In the genomic region with DNA sequence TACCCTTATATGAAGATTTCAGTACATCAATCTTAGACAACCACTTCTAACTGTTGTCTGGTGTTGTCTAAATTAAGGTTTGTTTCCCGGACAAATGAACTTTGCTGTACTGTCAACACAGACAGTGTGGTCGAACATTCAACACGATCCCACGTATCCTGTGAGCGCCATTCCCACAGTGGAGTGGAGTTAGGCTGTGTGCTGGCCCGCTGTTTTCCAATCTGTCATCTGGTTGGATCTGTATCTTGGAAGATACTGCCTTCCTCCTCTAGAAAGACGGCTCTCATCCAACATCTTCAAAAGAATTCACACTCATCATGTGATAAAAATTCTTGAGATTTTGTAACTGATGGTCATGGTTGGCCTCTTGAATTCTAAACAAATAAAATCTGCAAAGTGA, we compare ENCODE assay signal across 25 mouse cellular contexts. TPM values are rescaled to one million over a fixed set of nuclear protein-coding genes. Genes with fewer than 3 reads are reported as not detected.
DNase-seq lines count a peak whose midpoint lies in the region; ATAC-seq and TF ChIP-seq lines count a peak whose summit lies in the region.
"Had no signal": no experiment of that assay in that cellular context is flagged by ENCODE, and none has a peak within 500 bp of the region (broad histone marks: within the 10 kb centered on the region; RNA-seq: fewer than 3 reads in every experiment).

No protein-coding gene starts in this region.

- H3K9me3 ChIP-seq in forebrain, embryonic 16.5 days (ENCODE audit: control insufficient read depth, low read length), result no peaks in the 10 kb centered on the region
- H3K9me3 ChIP-seq in forebrain, embryonic 13.5 days (replicated peaks), result no peaks in the 10 kb centered on the region
- H3K9me3 ChIP-seq: heart, embryonic 12.5 days; heart, embryonic 15.5 days; hindbrain, embryonic 10.5 days; hindbrain, embryonic 13.5 days; intestine, embryonic 15.5 days had no signal

- TF ChIP-seq CTCF in layer of hippocampus, adult 2 months (conservative IDR thresholded peaks at IDR 0.05), result no peak

- H3K4me2 ChIP-seq in forebrain, embryonic 16.5 days (ENCODE audit: low read length), result no peak overlapping the region
- H3K4me2 ChIP-seq in forebrain, embryonic 13.5 days, result no peak overlapping the region
- H3K4me2 ChIP-seq: heart, embryonic 12.5 days; heart, embryonic 15.5 days; hindbrain, embryonic 13.5 days; intestine, embryonic 15.5 days had no signal

- peak; percentile 54 to 67 for DNase-seq in cerebellum, postnatal 10 days
- DNase-seq in cerebellum, postnatal 36 days, result no peak
- DNase-seq in layer of hippocampus, adult 9-11 months, result peak; percentile 22
- DNase-seq in layer of hippocampus, adult 2 months (ENCODE audit: low spot score in 2 of 2), result no peak
- DNase-seq in gastrocnemius, postnatal 10 days, result no peak
- DNase-seq: adrenal gland, adult 8-10 months; adrenal gland, postnatal 25 days; cerebellum, adult 11 months; cerebellum, adult 2 months; cerebellum, adult 9-11 months; gastrocnemius, adult 2 months; gastrocnemius, postnatal 25 days; heart, adult 18-20 months; heart, postnatal 10 days; heart, postnatal 36 days; kidney, adult 11 months had no signal

- ATAC-seq in forebrain, embryonic 16.5 days, result peak; percentile 46; the same call in 1 of the 2 replicates
- ATAC-seq in forebrain, embryonic 13.5 days, result no peak
- ATAC-seq: activated CD4-positive, CD25-positive, alpha-beta regulatory T cell, adult 4 months; hindbrain, embryonic 16.5 days; intestine, embryonic 15.5 days had no signal

- no peaks in the 10 kb centered on the region for H3K27me3 ChIP-seq in forebrain, embryonic 16.5 days (replicated peaks; ENCODE audit: control insufficient read depth, insufficient read depth, low read length)
- no peaks in the 10 kb centered on the region for H3K27me3 ChIP-seq in forebrain, embryonic 13.5 days
- H3K27me3 ChIP-seq: heart, embryonic 12.5 days; heart, embryonic 15.5 days; hindbrain, embryonic 13.5 days; intestine, embryonic 15.5 days had no signal

- no peak overlapping the region for H3K4me3 ChIP-seq in forebrain, embryonic 16.5 days (replicated peaks; ENCODE audit: low read length)
- no peak overlapping the region for H3K4me3 ChIP-seq in forebrain, embryonic 13.5 days
- H3K4me3 ChIP-seq in layer of hippocampus, adult 2 months, result no peak overlapping the region
- H3K4me3 ChIP-seq: gastrocnemius, adult 2 months; heart, embryonic 12.5 days; heart, embryonic 15.5 days; hindbrain, embryonic 10.5 days; hindbrain, embryonic 13.5 days; intestine, embryonic 15.5 days had no signal

- H3K27ac ChIP-seq in forebrain, embryonic 16.5 days (ENCODE audit: low read length), result no peak overlapping the region; the same call in 1 of the 2 replicates
- H3K27ac ChIP-seq in forebrain, embryonic 13.5 days, result no peak overlapping the region
- H3K27ac ChIP-seq in layer of hippocampus, adult 2 months, result no peak overlapping the region
- H3K27ac ChIP-seq: gastrocnemius, adult 2 months; heart, embryonic 15.5 days; hindbrain, embryonic 10.5 days; hindbrain, embryonic 13.5 days; intestine, embryonic 15.5 days had no signal

- H3K4me1 ChIP-seq in forebrain, embryonic 16.5 days (replicated peaks; ENCODE audit: control insufficient read depth, insufficient read depth, low read length), result peaks cover 22% of the 10 kb centered on the region
- H3K4me1 ChIP-seq in forebrain, embryonic 13.5 days, result peaks cover 16% of the 10 kb centered on the region; the same call in 1 of the 2 replicates
- H3K4me1 ChIP-seq: hindbrain, embryonic 10.5 days; intestine, embryonic 15.5 days had no signal

- no peaks in the 10 kb centered on the region for H3K36me3 ChIP-seq in forebrain, embryonic 16.5 days (ENCODE audit: control insufficient read depth, insufficient read depth)
- H3K36me3 ChIP-seq in forebrain, embryonic 13.5 days (ENCODE audit: poor library complexity, severe bottlenecking), result no peaks in the 10 kb centered on the region
- H3K36me3 ChIP-seq: heart, embryonic 12.5 days; heart, embryonic 15.5 days; hindbrain, embryonic 10.5 days; hindbrain, embryonic 13.5 days; intestine, embryonic 15.5 days had no signal

- no peak overlapping the region for H3K9ac ChIP-seq in forebrain, embryonic 16.5 days (replicated peaks; ENCODE audit: low read depth, low read length)
- no peak overlapping the region for H3K9ac ChIP-seq in forebrain, embryonic 13.5 days
- H3K9ac ChIP-seq: heart, embryonic 12.5 days; heart, embryonic 15.5 days; hindbrain, embryonic 13.5 days; intestine, embryonic 15.5 days had no signal

- WGBS in forebrain, embryonic 16.5 days, result 74% methylated on average over 7 of the region's 7 CpGs
- WGBS in forebrain, embryonic 13.5 days, result 88% methylated on average over 7 of the region's 7 CpGs

RNA-seq across cellular contexts. Expression of a gene that starts 19.7 kb away (rescaled TPM):
- polyA plus RNA-seq in forebrain, embryonic 16.5 days (2015; fragmentation: Nextera tagmentation; extraction: Ambion mirVana), result 11.8 and 13.0 TPM in 2 replicates
- 8.5 and 10.4 TPM in 2 replicates for polyA plus RNA-seq in forebrain, embryonic 13.5 days (2015; fragmentation: Nextera tagmentation; extraction: Ambion mirVana)
- 10 to 100 TPM; 31.0 to 32.2 TPM for total RNA-seq in layer of hippocampus, adult 2 months (2021)
- total RNA-seq in gastrocnemius, postnatal 10 days (2021), result 10 to 100 TPM; 19.8 to 22.7 TPM

Comparison
In these comparisons a context has a peak if more than half of its experiments do, and no peak if none do; other contexts are left out.
1. DNase-seq: peak in cerebellum, postnatal 10 days (2 of 2) and layer of hippocampus, adult 9-11 months (single experiment); none in cerebellum, postnatal 36 days (0 of 2), layer of hippocampus, adult 2 months (0 of 2) and gastrocnemius, postnatal 10 days (single experiment).